Mouse (Mus musculus): ENCODE results near the gene Slc25a4. TPM values are rescaled to one million over a fixed set of nuclear protein-coding genes. Genes with fewer than 3 reads are reported as not detected.

Slc25a4 gene
- polyA plus RNA-seq, 1 experiment from 2014 or later, result 574 TPM

GRCm38 (mm10) chr8:46226622-46227021 is 15.5 kb upstream of the Slc25a4 start:
- Histone ChIP-seq H3K4me1 (no peaks in the 10 kb centered on the region), H3K9me3 (no peaks in the 10 kb centered on the region), H3K36me3 (replicated peaks) (no peaks in the 10 kb centered on the region), H3K27me3 (replicated peaks; ENCODE audit: low read depth, poor library complexity, severe bottlenecking) (0 out of 2 replicates have a peak, but pooled peaks cover 3% of the 10 kb centered on the region), H3K27ac (replicated peaks) (no peak overlapping the region), H3K4me3 (no peak overlapping the region)
- WGBS, result 77% methylated on average over 5 of the region's 5 CpGs
- DNase-seq (ENCODE audit: low spot score), result no peak

GRCm38 (mm10) chr8:46225501-46225900 is 14.4 kb upstream of the Slc25a4 start:
- Histone ChIP-seq H3K27ac (replicated peaks) (no peak overlapping the region), H3K9me3 (no peaks in the 10 kb centered on the region), H3K4me3 (no peak overlapping the region), H3K36me3 (replicated peaks) (no peaks in the 10 kb centered on the region), H3K4me1 (no peaks in the 10 kb centered on the region), H3K27me3 (replicated peaks; ENCODE audit: low read depth, poor library complexity, severe bottlenecking) (peaks cover 10% of the 10 kb centered on the region)
- WGBS, result 76% methylated on average over 3 of the region's 3 CpGs
- DNase-seq (ENCODE audit: low spot score), result no peak

- WGBS, result 70% methylated on average over 3 of the region's 3 CpGs
- Histone ChIP-seq H3K27me3 (replicated peaks; ENCODE audit: low read depth, poor library complexity, severe bottlenecking) (peaks cover 39% of the 10 kb centered on the region), H3K27ac (replicated peaks) (no peak overlapping the region), H3K36me3 (replicated peaks) (no peaks in the 10 kb centered on the region), H3K4me1 (peaks cover 6% of the 10 kb centered on the region), H3K9me3 (no peaks in the 10 kb centered on the region), H3K4me3 (no peak overlapping the region)
- DNase-seq (ENCODE audit: low spot score), result no peak
Measured at GRCm38 (mm10) chr8:46220566-46220965, 9.5 kb upstream of the Slc25a4 start.

- Histone ChIP-seq H3K9me3 (no peaks in the 10 kb centered on the region), H3K4me1 (peaks cover 13% of the 10 kb centered on the region), H3K27me3 (replicated peaks; ENCODE audit: low read depth, poor library complexity, severe bottlenecking) (peaks cover 44% of the 10 kb centered on the region), H3K27ac (replicated peaks) (peak overlapping the region; percentile 69), H3K36me3 (replicated peaks) (no peaks in the 10 kb centered on the region), H3K4me3 (peak overlapping the region; percentile 51)
- 2% methylated on average over 14 of the region's 14 CpGs for WGBS
- peak; percentile 82 for DNase-seq (ENCODE audit: low spot score)
Measured at GRCm38 (mm10) chr8:46216838-46217237, 5.8 kb upstream of the Slc25a4 start.

GRCm38 (mm10) chr8:46213971-46214480 is 2.9 kb upstream of the Slc25a4 start:
- WGBS, result 14% methylated on average over 2 of the region's 2 CpGs
- no peak for DNase-seq (ENCODE audit: low spot score)
- Histone ChIP-seq H3K27me3 (replicated peaks; ENCODE audit: low read depth, poor library complexity, severe bottlenecking) (peaks cover 24% of the 10 kb centered on the region; the same call in 1 of the 2 replicates), H3K4me1 (peaks cover 34% of the 10 kb centered on the region), H3K36me3 (replicated peaks) (peaks cover 7% of the 10 kb centered on the region), H3K27ac (replicated peaks) (no peak overlapping the region), H3K9me3 (no peaks in the 10 kb centered on the region), H3K4me3 (no peak overlapping the region)

- H3K4me3 ChIP-seq, result no peak overlapping the region
- H3K27me3 ChIP-seq (replicated peaks; ENCODE audit: low read depth, poor library complexity, severe bottlenecking), result peaks cover 6% of the 10 kb centered on the region; the same call in 1 of the 2 replicates
- no peak overlapping the region for H3K27ac ChIP-seq (replicated peaks)
- H3K36me3 ChIP-seq (replicated peaks), result peaks cover 25% of the 10 kb centered on the region
- DNase-seq (ENCODE audit: low spot score), result no peak
- no peaks in the 10 kb centered on the region for H3K9me3 ChIP-seq
- WGBS, result 48% methylated on average over 7 of the region's 7 CpGs
- peaks cover 50% of the 10 kb centered on the region for H3K4me1 ChIP-seq
Measured at GRCm38 (mm10) chr8:46212194-46212593, 1.1 kb upstream of the Slc25a4 start.

- H3K9me3 ChIP-seq, result no peaks in the 10 kb centered on the region
- peaks cover 6% of the 10 kb centered on the region; the same call in 1 of the 2 replicates for H3K27me3 ChIP-seq (replicated peaks; ENCODE audit: low read depth, poor library complexity, severe bottlenecking)
- H3K4me1 ChIP-seq, result peaks cover 49% of the 10 kb centered on the region
- DNase-seq (ENCODE audit: low spot score), result no peak
- peaks cover 31% of the 10 kb centered on the region for H3K36me3 ChIP-seq (replicated peaks)
- 6% methylated on average over 13 of the region's 13 CpGs for WGBS
- H3K27ac ChIP-seq (replicated peaks), result peak overlapping the region; percentile 94
- H3K4me3 ChIP-seq, result peak overlapping the region; percentile 85
Measured at GRCm38 (mm10) chr8:46211611-46212071, 557 bp upstream of the Slc25a4 start.

GRCm38 (mm10) chr8:46209057-46209456 is 2.0 kb downstream of the Slc25a4 start:
- peaks cover 57% of the 10 kb centered on the region for H3K36me3 ChIP-seq (replicated peaks)
- DNase-seq (ENCODE audit: low spot score), result no peak
- H3K4me3 ChIP-seq, result peak overlapping the region; percentile 85
- H3K27ac ChIP-seq (replicated peaks), result peak overlapping the region; percentile 48
- peaks cover 67% of the 10 kb centered on the region for H3K4me1 ChIP-seq
- 0 out of 2 replicates have a peak, but pooled peaks cover 6% of the 10 kb centered on the region for H3K27me3 ChIP-seq (replicated peaks; ENCODE audit: low read depth, poor library complexity, severe bottlenecking)
- 73% methylated on average over 15 of the region's 15 CpGs for WGBS
- no peaks in the 10 kb centered on the region for H3K9me3 ChIP-seq

GRCm38 (mm10) chr8:46208354-46208753 is 2.7 kb downstream of the Slc25a4 start:
- no peak for DNase-seq (ENCODE audit: low spot score)
- H3K4me1 ChIP-seq, result peaks cover 67% of the 10 kb centered on the region
- H3K9me3 ChIP-seq, result no peaks in the 10 kb centered on the region
- H3K27me3 ChIP-seq (replicated peaks; ENCODE audit: low read depth, poor library complexity, severe bottlenecking), result 0 out of 2 replicates have a peak, but pooled peaks cover 1% of the 10 kb centered on the region
- WGBS, result 89% methylated on average over 12 of the region's 12 CpGs
- no peak overlapping the region for H3K27ac ChIP-seq (replicated peaks)
- peak overlapping the region; percentile 85 for H3K4me3 ChIP-seq
- H3K36me3 ChIP-seq (replicated peaks), result peaks cover 63% of the 10 kb centered on the region

GRCm38 (mm10) chr8:46206107-46206506 is 5.0 kb downstream of the Slc25a4 start:
- H3K9me3 ChIP-seq, result no peaks in the 10 kb centered on the region
- DNase-seq (ENCODE audit: low spot score), result no peak
- 74% methylated on average over 6 of the region's 6 CpGs for WGBS
- H3K27me3 ChIP-seq (replicated peaks; ENCODE audit: low read depth, poor library complexity, severe bottlenecking), result no peaks in the 10 kb centered on the region
- 0 out of 2 replicates have a peak overlapping the region, but pooled peaks have one; percentile 6 for H3K4me3 ChIP-seq
- H3K36me3 ChIP-seq (replicated peaks), result peaks cover 85% of the 10 kb centered on the region
- peak overlapping the region; percentile 55 for H3K27ac ChIP-seq (replicated peaks)
- H3K4me1 ChIP-seq, result peaks cover 53% of the 10 kb centered on the region

- H3K27ac ChIP-seq (replicated peaks), result peak overlapping the region; percentile 74
- WGBS, result 60% methylated on average over 9 of the region's 9 CpGs
- no peak for DNase-seq (ENCODE audit: low spot score)
Measured at GRCm38 (mm10) chr8:46204974-46205640, 6.0 kb downstream of the Slc25a4 start.

GRCm38 (mm10) chr8:46204301-46204700 is 6.8 kb downstream of the Slc25a4 start:
- 89% methylated on average over 3 of the region's 3 CpGs for WGBS
- Histone ChIP-seq H3K27me3 (replicated peaks; ENCODE audit: low read depth, poor library complexity, severe bottlenecking) (no peaks in the 10 kb centered on the region), H3K27ac (replicated peaks) (no peak overlapping the region), H3K9me3 (no peaks in the 10 kb centered on the region), H3K4me1 (peaks cover 41% of the 10 kb centered on the region), H3K36me3 (replicated peaks) (peaks cover 88% of the 10 kb centered on the region), H3K4me3 (no peak overlapping the region)
- DNase-seq (ENCODE audit: low spot score), result no peak

More at GRCm38 (mm10) chr8:46204974-46205640, 6.0 kb downstream of the Slc25a4 start:
- H3K4me1 ChIP-seq, result peaks cover 49% of the 10 kb centered on the region
- no peaks in the 10 kb centered on the region for H3K9me3 ChIP-seq
- no peak overlapping the region for H3K4me3 ChIP-seq
- peaks cover 92% of the 10 kb centered on the region for H3K36me3 ChIP-seq (replicated peaks)
- H3K27me3 ChIP-seq (replicated peaks; ENCODE audit: low read depth, poor library complexity, severe bottlenecking), result no peaks in the 10 kb centered on the region

- Histone ChIP-seq H3K4me3 (no peak overlapping the region), H3K4me1 (peaks cover 23% of the 10 kb centered on the region), H3K36me3 (replicated peaks) (peaks cover 72% of the 10 kb centered on the region), H3K9me3 (no peaks in the 10 kb centered on the region), H3K27me3 (replicated peaks; ENCODE audit: low read depth, poor library complexity, severe bottlenecking) (no peaks in the 10 kb centered on the region), H3K27ac (replicated peaks) (no peak overlapping the region)
- no peak for DNase-seq (ENCODE audit: low spot score)
- WGBS, result 83% methylated on average over 6 of the region's 6 CpGs
Measured at GRCm38 (mm10) chr8:46202350-46202749, 8.7 kb downstream of the Slc25a4 start.
